Mouse (Mus musculus): ENCODE results near the gene Stpg1.

Stpg1 gene

DNA sequence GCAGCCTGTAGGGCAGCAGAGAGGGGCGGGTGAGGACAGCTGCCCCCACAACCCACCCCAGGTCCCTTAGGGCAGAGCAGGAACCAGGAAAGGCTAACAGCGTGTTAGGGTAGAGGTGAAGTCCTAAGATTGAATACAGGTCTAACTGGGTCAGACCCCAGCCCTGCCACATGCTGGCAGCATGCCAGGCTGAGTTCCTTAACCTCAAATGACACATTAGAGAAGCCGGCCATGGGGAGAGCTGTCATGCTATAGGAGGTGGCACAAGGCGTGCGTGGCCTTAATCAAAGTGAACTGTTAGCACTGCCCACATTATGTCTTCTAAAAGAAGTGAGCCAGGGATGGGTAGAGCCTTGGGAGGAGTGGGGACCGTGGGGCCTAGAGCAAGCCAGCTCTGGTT is 54.7 kb downstream of the Stpg1 start:
- no peak for DNase-seq (ENCODE audit: low read depth)

DNA sequence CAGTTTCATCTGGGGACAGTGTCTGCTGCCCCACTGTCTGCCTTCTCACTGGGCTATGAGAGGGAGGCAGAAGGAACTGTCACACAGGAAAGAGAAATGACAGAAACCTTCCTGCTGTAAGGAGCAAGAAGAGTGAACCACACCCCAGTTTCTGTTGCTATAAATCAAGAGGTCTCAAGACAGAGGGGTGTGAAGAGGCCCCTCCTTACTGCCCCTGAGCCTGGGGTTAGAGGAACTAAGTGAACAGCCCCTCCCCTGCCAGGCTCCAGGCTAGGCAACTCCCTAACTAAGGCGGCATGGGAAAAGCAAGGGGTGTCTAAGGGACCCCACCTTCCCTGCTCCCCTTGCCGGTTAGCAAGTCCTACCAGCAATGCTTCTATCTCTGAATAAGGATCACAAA is 69.2 kb downstream of the Stpg1 start:
- DNase-seq (ENCODE audit: low read depth): no peak

DNA sequence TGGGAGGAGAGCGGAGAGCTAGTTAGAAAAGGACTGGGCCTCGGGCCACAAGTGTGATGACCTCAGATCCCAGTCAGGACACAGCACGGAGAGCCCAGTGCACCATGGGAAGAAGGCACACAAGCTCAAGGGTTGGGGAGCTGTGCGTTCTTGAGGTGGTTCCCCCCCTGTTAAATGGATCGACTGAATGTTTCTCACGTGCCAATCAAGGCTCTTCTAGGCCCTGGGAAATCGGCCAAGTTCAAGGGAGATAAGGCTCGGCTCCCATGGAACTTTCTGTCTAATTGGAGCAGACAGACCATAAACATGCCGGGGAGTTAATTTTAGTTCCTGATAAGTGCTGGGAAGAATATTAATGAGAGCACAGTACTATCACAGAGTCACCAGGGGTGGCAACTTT is 70.8 kb downstream of the Stpg1 start:
- DNase-seq (ENCODE audit: low read depth): no peak

DNA sequence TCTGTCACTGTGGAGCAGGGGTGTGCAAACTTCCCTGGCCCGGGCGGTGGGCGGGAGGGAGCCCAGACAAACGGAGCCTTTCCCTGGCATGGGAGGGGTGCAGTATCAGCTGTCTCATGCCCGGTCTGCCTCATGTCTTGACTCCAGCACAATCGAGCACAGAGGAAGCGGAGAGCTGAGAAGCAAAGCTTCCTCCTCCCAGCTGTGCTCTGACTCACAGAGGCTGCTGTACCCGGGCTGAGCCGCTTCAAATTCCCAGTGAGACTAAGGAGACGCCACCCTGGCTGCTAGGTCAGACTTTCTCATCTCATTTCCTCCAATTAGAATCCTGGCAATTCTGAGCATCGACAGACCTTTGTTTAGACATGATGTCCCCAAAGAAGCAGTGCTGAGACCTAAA is 72.5 kb downstream of the Stpg1 start:
- no peak for DNase-seq (ENCODE audit: low read depth)

DNA sequence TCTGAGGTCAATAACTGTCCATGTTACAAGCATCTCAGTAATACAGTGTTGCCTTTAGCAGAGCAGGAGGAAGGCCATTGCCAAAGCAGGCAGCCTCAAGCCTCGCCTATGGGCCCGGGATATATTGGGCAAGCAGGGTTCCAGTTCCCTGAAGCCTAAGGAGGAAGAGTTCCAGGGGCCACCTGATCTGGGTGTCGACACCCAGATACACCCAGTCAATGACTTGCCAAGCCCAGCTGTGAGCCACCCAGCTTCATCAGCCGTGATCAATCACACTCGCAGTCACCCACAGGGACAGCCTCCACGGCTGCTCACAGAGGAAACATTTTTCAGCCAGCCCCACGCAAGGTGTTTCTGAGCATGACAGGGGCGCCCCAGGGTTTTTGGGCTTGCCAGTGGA is 72.9 kb downstream of the Stpg1 start:
- DNase-seq (ENCODE audit: low read depth): no peak

DNA sequence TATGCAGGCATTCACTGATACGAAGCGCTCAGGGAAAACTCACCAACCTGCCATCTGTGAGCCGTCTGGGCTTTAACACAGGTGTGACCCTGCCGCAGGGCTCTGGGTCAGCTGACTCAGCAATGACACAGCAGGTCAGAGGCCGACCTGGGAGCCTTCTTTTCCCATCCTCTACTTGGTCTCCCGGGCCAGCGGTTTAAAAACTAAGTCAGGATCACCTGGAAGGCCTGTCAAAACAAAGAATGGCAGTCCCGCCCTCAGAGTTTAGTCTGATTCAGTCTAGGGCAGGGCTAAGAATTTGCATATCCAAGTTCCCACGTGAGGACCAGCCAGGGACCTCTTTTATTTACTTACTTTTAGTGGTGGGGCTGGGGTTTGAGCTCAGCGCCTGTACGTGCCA is 74.6 kb downstream of the Stpg1 start:
- DNase-seq (ENCODE audit: low read depth): no peak

DNA sequence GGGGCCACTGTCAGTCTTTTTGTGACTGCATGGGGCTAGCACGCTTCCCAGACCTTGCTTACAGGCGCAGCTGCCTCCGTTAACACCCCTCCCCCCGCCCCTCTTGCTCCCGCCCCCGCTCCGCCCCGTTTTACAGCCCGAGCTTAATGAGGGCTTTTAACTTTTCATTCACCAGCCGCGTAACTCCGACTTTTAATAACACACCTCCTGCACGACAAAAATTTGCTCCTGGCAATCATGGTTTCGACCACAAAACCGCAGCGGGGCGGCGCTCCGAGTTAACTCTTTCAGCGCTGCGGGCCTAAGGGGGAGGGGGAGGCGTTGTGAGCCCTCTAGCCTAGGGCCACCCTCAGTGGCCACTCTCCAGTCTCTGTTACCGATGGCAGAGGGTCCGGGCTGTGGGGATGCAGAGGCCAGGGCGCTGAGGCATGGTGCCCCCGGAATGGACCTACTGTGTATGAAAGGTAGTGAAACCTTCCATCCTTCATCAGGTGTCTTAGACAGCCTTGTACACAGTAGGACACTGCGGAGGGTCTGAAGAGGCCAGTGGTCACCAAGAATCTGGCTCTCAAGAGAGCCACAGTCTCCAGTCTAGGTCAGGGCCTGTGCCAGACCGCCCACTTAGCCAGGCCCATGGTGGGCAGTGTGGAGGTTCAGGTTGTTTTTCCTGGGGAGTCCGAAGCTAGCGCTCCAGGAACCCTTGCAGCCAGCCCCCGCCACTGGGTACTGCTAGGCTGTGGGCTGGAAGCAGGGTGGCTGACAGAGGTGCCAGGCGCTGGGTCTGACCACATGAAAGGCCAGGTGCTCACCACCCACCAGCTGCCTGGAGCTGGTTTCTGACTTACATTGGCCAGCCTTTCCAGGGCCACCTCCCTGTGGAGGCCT is 75.8 kb downstream of the Stpg1 start:
- peak; percentile 49 for DNase-seq (ENCODE audit: low read depth)

DNA sequence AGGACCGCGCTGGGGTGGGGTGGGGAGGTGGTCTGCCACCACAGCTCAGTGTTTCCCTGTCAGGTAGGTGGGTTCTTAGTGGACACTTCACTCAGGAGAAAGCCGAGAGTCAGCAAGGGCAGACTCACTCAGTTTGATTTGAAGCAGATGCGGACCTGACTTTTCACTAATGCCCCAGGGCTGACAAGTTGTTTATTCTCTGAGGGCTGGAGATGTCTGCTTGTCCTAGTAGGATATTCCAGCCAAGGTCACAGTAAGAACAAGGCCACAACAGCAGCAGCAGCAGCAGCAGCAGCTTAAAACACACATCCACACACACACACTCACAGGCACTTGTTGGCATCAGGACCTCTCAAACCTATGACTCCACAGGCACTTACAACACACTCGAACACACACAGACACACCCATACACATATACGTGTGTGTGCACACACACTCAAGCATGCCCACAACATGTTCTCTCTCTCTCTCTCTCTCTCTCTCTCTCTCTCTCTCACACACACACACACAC is 76.5 kb downstream of the Stpg1 start:
- no peak for DNase-seq (ENCODE audit: low read depth)

DNA sequence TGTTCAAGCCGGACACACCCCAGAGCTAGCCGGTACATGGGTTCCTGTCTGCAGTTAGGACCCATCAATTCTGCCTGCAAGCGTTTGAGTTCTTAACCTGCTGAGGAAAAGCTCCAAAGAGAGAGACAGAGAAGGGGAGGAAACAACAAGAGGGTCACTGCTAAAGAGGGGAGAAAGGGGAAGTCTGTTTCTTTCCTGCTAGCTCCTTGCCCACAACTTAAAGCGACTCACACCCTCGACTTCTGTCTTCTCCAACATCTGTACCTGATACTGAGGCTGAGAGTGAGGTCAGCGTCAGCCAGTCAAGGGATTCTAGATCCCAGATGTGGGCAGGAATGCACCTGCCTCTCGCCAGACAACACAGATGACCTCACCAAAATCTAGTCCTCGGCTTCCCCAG is 77.7 kb downstream of the Stpg1 start:
- DNase-seq (ENCODE audit: low read depth): no peak

DNA sequence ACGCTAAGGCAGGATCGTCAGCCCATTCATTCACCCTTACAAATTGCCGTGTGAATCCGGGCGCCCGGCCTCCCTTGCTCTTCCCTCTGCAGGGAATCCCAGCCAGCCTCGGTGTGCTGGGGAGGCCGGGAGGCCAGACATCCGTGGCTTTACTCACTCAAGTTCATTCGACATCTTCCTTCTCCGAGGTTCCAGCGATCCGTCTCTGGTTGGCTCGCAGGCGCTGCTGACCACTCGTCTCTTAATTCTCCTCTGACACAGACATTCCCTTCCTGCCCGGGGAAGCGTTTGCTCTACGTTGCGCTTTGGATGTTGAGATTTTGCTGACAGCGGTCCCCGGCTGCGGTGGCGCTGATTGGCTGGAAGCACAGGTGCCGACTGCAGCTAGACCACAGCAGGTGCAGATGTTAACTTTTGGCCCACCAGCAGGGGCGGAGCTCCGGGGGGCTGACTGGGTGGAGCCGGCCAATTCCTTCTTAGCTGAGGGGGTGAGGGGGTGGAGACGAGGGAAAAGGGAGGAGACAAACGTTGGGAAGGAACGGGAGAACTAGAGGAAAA is 78.7 kb downstream of the Stpg1 start, which contains the start of gene Grhl3:
Gene Grhl3, minus strand, starts transcription at position 380 of the 558 bp plus-strand sequence.
- DNase-seq (ENCODE audit: low read depth): no peak

DNA sequence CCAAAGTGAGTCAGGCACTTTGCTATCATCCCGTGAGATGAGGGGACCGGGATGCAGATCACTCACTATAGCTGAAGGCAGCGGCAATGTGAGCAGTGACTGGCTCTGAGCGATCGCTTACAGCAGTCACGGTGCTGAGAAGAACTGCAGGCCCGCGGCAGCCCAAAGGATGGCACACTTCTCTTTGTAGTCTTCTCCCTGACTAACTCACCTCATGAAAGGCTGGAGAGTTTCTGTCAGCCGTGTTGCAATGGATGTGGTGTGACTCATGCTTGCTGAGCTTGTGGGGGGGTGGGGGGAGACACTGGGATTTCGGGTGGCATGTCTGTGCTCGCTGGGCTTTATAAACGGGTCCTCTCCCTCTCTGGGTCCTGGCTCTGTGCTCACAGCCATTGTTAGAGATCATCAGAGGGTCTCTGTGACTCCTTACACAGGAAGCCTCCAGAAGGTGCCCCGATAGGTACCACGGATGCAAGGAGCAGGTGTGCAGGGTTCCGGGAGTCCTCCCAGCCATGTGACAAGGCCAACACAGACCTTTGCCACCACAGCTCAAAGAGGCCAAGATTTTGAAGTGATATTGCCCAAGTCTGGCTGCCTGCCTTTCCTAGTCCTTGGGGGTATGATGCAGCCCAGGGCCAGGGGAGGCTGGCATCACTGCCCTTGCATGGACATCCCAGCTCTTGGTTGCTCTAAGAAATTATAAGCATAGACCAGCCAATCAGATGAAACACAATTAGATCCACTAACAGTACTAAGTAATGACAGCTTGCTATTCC is 81.0 kb downstream of the Stpg1 start:
- no peak for DNase-seq (ENCODE audit: low read depth)

DNA sequence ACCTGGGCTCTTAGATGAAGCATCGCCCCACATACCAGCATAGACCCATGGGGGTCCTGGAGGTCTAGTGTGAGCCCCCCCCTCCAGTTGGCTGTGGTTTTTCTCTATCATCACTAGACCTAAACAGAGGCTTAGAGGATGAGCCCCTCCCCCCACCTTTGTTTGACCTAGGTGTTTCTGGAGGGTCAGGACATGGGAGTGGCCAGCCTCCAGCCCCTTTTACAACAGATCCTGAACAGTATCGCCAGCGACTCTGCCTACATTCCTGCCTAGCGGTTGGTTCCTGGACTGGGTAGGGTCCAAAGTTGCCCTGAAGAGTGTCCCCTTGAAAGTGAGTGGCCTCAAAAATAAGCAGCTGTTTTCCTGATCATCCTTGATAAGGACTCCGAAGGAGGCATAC is 83.9 kb downstream of the Stpg1 start:
- no peak for DNase-seq (ENCODE audit: low read depth)

DNA sequence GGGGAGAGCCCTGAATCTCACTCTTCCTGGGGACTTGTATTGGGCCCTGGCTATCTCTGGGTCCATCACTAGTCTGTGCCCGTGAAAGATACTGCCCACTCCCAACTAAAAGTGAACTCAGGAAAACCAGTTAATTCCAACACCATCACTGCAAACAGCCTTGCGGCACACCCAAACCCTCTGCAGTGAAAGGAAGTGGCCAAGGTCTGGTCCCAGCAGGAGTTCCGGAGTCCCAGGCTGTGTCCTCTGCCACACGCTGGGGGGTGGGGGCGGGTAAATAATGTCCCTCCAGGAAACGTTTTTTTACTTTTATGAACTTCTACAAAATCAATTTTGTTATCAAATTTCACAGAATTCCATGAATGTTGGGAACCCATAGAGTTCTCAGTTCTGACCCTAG is 85.1 kb downstream of the Stpg1 start:
- no peak for DNase-seq (ENCODE audit: low read depth)

DNA sequence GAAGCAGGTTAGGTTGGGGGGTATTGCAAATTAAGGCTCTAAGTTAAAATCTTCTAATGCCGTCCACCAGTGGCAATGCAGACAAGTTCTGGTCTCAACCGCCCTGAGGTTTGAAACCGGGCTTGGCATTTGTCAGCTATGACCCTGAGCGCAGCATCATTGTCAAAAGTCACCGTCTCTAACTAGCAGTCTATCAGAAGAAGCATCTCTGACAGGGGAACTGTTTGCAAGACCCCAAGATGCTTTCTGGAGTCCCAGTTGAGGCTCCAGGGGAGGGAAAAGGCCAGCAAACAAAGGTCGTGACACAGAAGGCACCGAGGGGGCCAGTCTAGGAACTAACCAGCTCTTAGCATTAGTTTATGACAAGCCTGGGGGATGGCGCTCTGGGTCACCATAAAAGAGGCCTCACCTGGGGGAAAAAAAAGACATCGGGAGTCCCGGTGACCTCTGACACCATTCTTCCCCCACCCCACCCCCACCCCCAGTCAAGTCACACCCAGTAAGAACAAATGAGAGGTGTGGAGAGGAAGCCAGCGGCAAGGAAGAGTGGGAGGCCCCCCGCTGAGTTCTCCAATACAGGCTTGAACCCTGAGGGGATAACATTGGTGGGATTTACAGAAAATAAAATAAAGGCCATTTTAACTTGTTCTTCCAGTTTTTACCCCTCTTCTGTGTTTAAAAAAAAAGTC is 86.8 kb downstream of the Stpg1 start:
- DNase-seq (ENCODE audit: low read depth): no peak

DNA sequence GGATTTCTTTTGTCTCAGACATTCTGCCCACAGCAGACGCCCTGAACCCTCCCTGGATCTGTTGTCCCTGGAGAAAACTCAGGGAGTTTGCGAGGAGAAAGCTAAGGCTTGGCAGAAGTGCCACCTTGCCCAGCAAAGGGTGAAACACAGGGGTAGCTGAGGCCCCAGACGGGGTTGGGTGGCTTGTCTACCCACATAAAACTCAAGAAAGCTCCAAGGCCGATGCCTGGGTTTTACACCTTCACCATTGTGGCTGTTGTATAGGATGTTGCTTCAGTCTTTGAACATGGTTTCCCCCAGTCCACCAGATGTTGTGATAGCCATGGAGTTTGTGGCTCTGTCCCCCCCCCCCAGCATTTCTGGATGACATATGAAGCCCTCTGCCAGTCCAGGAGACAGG is 90.2 kb downstream of the Stpg1 start:
- no peak for DNase-seq (ENCODE audit: low read depth)

All from c-Kit-positive CD71-negative TER-119-negative erythroid progenitor cells, embryonic 14.5 days (primary cell).